Mouse (Mus musculus) neural tube, embryonic 10.5 days (tissue): ENCODE results near the gene Rpain.
A peak's percentile ranks its signal among the peaks of the same experiment; 100 is the strongest.

ENCODE experiments used
- DNase-seq: peaks from one replicate; pipeline ENCODE4 v3.0.0-alpha.2; 2017; ENCODE audit warnings: low spot score; ENCODE audit errors: extremely low spot score

Rpain gene

GRCm38 (mm10) chr11:71001167-71001566, 31.2 kb downstream of the Rpain start:
- DNase-seq = no peak

- DNase-seq = no peak
Measured at GRCm38 (mm10) chr11:71003611-71004315, 33.8 kb downstream of the Rpain start.

GRCm38 (mm10) chr11:71004316-71004773, 34.3 kb downstream of the Rpain start, which contains the start of gene Dhx33:
Gene Dhx33 (minus strand): TSS chr11:71004437.
- DNase-seq = peak; percentile 95

GRCm38 (mm10) chr11:71005046-71005445, 35.0 kb downstream of the Rpain start:
- no peak for DNase-seq

- DNase-seq = no peak
Measured at GRCm38 (mm10) chr11:71007026-71007425, 37.0 kb downstream of the Rpain start.

- no peak for DNase-seq
Measured at GRCm38 (mm10) chr11:71007831-71008230, 37.8 kb downstream of the Rpain start.

GRCm38 (mm10) chr11:71008321-71008720, 38.3 kb downstream of the Rpain start:
- no peak for DNase-seq

GRCm38 (mm10) chr11:71012743-71013142, 42.7 kb downstream of the Rpain start:
- no peak for DNase-seq

GRCm38 (mm10) chr11:71017051-71017450, 47.0 kb downstream of the Rpain start:
- no peak for DNase-seq

- no peak for DNase-seq
Measured at GRCm38 (mm10) chr11:71018416-71019200, 48.6 kb downstream of the Rpain start.

GRCm38 (mm10) chr11:71019201-71020068, 49.4 kb downstream of the Rpain start, which contains the start of the genes Mis12 and Derl2:
Gene Mis12 (plus strand): TSS chr11:71019611.
Gene Derl2 (minus strand): TSS chr11:71019841.
- DNase-seq = peak; percentile 97
